Mouse (Mus musculus) spleen, adult 2 months (tissue): ENCODE measurements around the gene Hnrnpl. TPM values are rescaled to one million over a fixed set of nuclear protein-coding genes. Genes with fewer than 3 reads are reported as not detected.

ENCODE experiments used
- DNase-seq, 2 experiments: peaks; one replicate each; pipeline versions ENCODE4 v3.0.0 to v3.0.0-alpha.2; 2012 to 2021; ENCODE audit warnings: low spot score in 2 of 2, low read depth in 1 of 2
- H3K27ac ChIP-seq: fragments of 200-500 bp; 2 replicates; pipeline ENCODE4 v1.5.1; 2012; ENCODE audit warnings: low read length, inconsistent platforms; ENCODE audit not compliant: insufficient read depth
- H3K27me3 ChIP-seq: fragments of 200-500 bp; 2 replicates; pipeline ENCODE4 v1.6.1; 2012; ENCODE audit warnings: mild to moderate bottlenecking, moderate library complexity, low read length, inconsistent platforms; ENCODE audit not compliant: control insufficient read depth, insufficient read depth
- H3K36me3 ChIP-seq: fragments of 200-500 bp; 2 replicates; pipeline ENCODE4 v1.6.1; 2012; ENCODE audit warnings: mild to moderate bottlenecking, low read length, inconsistent platforms; ENCODE audit not compliant: control insufficient read depth, insufficient read depth
- H3K4me1 ChIP-seq: fragments of 200-500 bp; 2 replicates; pipeline ENCODE4 v1.6.1; 2011; ENCODE audit warnings: inconsistent platforms; ENCODE audit not compliant: control insufficient read depth, insufficient read depth, insufficient read length
- H3K4me3 ChIP-seq: fragments of 200-500 bp; 2 replicates; pipeline ENCODE4 v1.5.1; 2011; ENCODE audit warnings: mild to moderate bottlenecking, inconsistent platforms; ENCODE audit not compliant: insufficient read depth, insufficient read length; ENCODE audit errors: extremely low read depth
- CTCF ChIP-seq: fragments of 200-500 bp; IDR thresholded peaks from 2 replicates; pipeline ENCODE4 v1.5.1; 2011; ENCODE audit warnings: mild to moderate bottlenecking, inconsistent platforms; ENCODE audit not compliant: insufficient read depth, insufficient read length, insufficient replicate concordance; ENCODE audit errors: extremely low read depth
- POLR2A ChIP-seq: fragments of 200-500 bp; IDR thresholded peaks from 2 replicates; pipeline ENCODE4 v1.6.1; 2011; ENCODE audit warnings: low read depth, low read length, inconsistent platforms
- WGBS: fragments of 180-500 bp; shearing (Covaris S2); methylation state at CpG from one replicate; pipeline ENCODE4 v1.1.7; 2018; 5-methylcytosine and 5-hydroxymethylcytosine counted together
- polyA plus RNA-seq: library from polyadenylated mRNA; depleted of rRNA; stranded (reverse); fragments of >200 nt; gene quantifications from 2 replicates; pipeline ENCODE4 v1.2.3, GENCODE M21; 2012

Hnrnpl gene
- polyA plus RNA-seq, 1 experiment, result 209 TPM

GRCm38 (mm10) chr7:28788307-28789195 is 19.8 kb upstream of the Hnrnpl start, which contains the start of gene Rinl:
TSS of gene Rinl (plus strand) at chr7:28788969.
- WGBS, result 10% methylated on average over 5 of the region's 5 CpGs
- Histone ChIP-seq H3K36me3 (no peaks in the 10 kb centered on the region), H3K4me3 (peak within 1 kb of the TSS; percentile 55), H3K27ac (peak within 1 kb of the TSS; percentile 88), H3K27me3 (no peaks in the 10 kb centered on the region), H3K4me1 (peaks cover 51% of the 10 kb centered on the region)
- DNase-seq, result peak; percentile 72 to 92
- peak; percentile 44; the same call in 1 of the 2 replicates for TF ChIP-seq POLR2A
- TF ChIP-seq CTCF, result no peak

GRCm38 (mm10) chr7:28789235-28789634 is 19.1 kb upstream of the Hnrnpl start:
- peak overlapping the region; percentile 88 for H3K27ac ChIP-seq
- no peaks in the 10 kb centered on the region for H3K27me3 ChIP-seq
- 55% methylated on average over 3 of the region's 3 CpGs for WGBS
- H3K4me3 ChIP-seq, result peak overlapping the region; percentile 55
- H3K36me3 ChIP-seq, result no peaks in the 10 kb centered on the region
- TF ChIP-seq CTCF (no peak), POLR2A (no peak)
- DNase-seq, result no peak
- peaks cover 51% of the 10 kb centered on the region for H3K4me1 ChIP-seq

GRCm38 (mm10) chr7:28790066-28790806 is 18.1 kb upstream of the Hnrnpl start:
- Histone ChIP-seq H3K27me3 (no peaks in the 10 kb centered on the region), H3K4me3 (no peak overlapping the region), H3K4me1 (peaks cover 47% of the 10 kb centered on the region), H3K36me3 (no peaks in the 10 kb centered on the region), H3K27ac (peak overlapping the region; percentile 88)
- 78% methylated on average over 8 of the region's 8 CpGs for WGBS
- no peak for TF ChIP-seq POLR2A
- no peak for TF ChIP-seq CTCF
- no peak for DNase-seq

- Histone ChIP-seq H3K36me3 (no peaks in the 10 kb centered on the region), H3K4me3 (no peak overlapping the region), H3K27ac (peak overlapping the region; percentile 86), H3K27me3 (no peaks in the 10 kb centered on the region), H3K4me1 (peaks cover 50% of the 10 kb centered on the region)
- no peak for DNase-seq
- TF ChIP-seq POLR2A (no peak), CTCF (no peak)
These were observed 16.6 kb upstream of the Hnrnpl start for GRCm38 (mm10) chr7:28791706-28792105.

GRCm38 (mm10) chr7:28792391-28793185 is 15.8 kb upstream of the Hnrnpl start:
- Histone ChIP-seq H3K27ac (peak overlapping the region; percentile 86), H3K27me3 (no peaks in the 10 kb centered on the region), H3K4me1 (peaks cover 47% of the 10 kb centered on the region), H3K4me3 (peak overlapping the region; percentile 31; the same call in 1 of the 2 replicates), H3K36me3 (no peaks in the 10 kb centered on the region)
- peak in 1 of 2 experiments; percentile 35 for DNase-seq
- no peak for TF ChIP-seq POLR2A
- WGBS, result 47% methylated on average over 14 of the region's 14 CpGs

- peaks cover 7% of the 10 kb centered on the region for H3K36me3 ChIP-seq
- H3K27ac ChIP-seq, result no peak overlapping the region
- H3K27me3 ChIP-seq, result no peaks in the 10 kb centered on the region
- no peak overlapping the region for H3K4me3 ChIP-seq
- TF ChIP-seq CTCF (peak; percentile 18; the same call in 1 of the 2 replicates), POLR2A (no peak)
- DNase-seq, result peak in 1 of 2 experiments; percentile 44
- WGBS, result 39% methylated on average over 2 of the region's 2 CpGs
- peaks cover 39% of the 10 kb centered on the region for H3K4me1 ChIP-seq
These were observed 14.5 kb upstream of the Hnrnpl start for GRCm38 (mm10) chr7:28793834-28794233.
